Mouse (Mus musculus): ENCODE measurements around the gene Rnf25.

DNA sequence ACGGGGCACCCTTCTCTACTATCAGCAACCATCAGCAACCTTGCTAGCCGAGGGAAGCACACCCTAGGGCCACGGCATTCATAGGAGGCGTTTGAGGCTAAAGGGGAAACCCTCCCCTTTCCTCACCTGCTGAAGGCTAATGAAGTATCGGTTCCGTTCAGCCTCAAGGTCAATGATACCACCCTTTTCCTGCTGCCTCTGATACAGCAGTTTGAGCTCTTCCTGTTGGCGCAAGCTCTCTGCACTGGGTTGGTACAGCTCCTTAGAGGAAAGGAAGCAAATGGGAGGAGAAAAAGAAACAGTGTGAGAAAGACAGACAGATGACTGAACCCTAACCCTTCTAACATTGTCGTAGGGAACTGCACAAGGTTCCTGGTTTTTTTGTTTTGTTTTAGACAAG, 6.8 kb downstream of the Rnf25 start:
- no peak for TF ChIP-seq CTCF (IDR thresholded peaks at IDR 0.05; ENCODE audit: low read depth)
- no peak for TF ChIP-seq EP300 (IDR thresholded peaks at IDR 0.05; ENCODE audit: low read depth)
